Mouse (Mus musculus): ENCODE results near the gene Gck. TPM values are rescaled to one million over a fixed set of nuclear protein-coding genes. Genes with fewer than 3 reads are reported as not detected.

Gck gene
- polyA plus RNA-seq, 1 experiment from 2014 or later: 1.2 TPM

- H3K9me3 ChIP-seq (ENCODE audit: low read length): no peaks in the 10 kb centered on the region
- WGBS: 48% methylated on average over 5 of the region's 5 CpGs
- no peak for ATAC-seq
- no peak overlapping the region for H3K27ac ChIP-seq (ENCODE audit: low read length)
- peaks cover 5% of the 10 kb centered on the region; the same call in 1 of the 2 replicates for H3K4me1 ChIP-seq (ENCODE audit: insufficient read depth, low read depth, low read length)
- TF ChIP-seq CTCF (IDR thresholded peaks at IDR 0.05) (peak; percentile 78), EP300 (IDR thresholded peaks at IDR 0.05) (no peak)
- no peak overlapping the region for H3K4me2 ChIP-seq (replicated peaks; ENCODE audit: low read depth, low read length)
- H3K36me3 ChIP-seq (ENCODE audit: insufficient read depth, low read length): no peaks in the 10 kb centered on the region
- DNase-seq (ENCODE audit: low spot score): peak; percentile 75
- H3K9ac ChIP-seq (replicated peaks; ENCODE audit: low read depth): no peak overlapping the region
- H3K4me3 ChIP-seq (ENCODE audit: low read depth, low read length): no peak overlapping the region
- H3K27me3 ChIP-seq (replicated peaks; ENCODE audit: insufficient read depth, low read length): no peaks in the 10 kb centered on the region
These were observed 70.0 kb downstream of the Gck start for GRCm38 (mm10) chr11:5879905-5880304.

GRCm38 (mm10) chr11:5878661-5879060 lies 71.2 kb downstream of the Gck start:
- WGBS: 13% methylated on average over 8 of the region's 8 CpGs
- Histone ChIP-seq H3K9ac (replicated peaks; ENCODE audit: low read depth) (no peak overlapping the region), H3K27ac (ENCODE audit: low read length) (peak overlapping the region; percentile 80), H3K4me2 (replicated peaks; ENCODE audit: low read depth, low read length) (peak overlapping the region; percentile 68), H3K4me3 (ENCODE audit: low read depth, low read length) (peak overlapping the region; percentile 65; the same call in 1 of the 2 replicates), H3K27me3 (replicated peaks; ENCODE audit: insufficient read depth, low read length) (no peaks in the 10 kb centered on the region), H3K4me1 (ENCODE audit: insufficient read depth, low read depth, low read length) (peaks cover 5% of the 10 kb centered on the region; the same call in 1 of the 2 replicates), H3K36me3 (ENCODE audit: insufficient read depth, low read length) (peaks cover 8% of the 10 kb centered on the region; the same call in 1 of the 2 replicates), H3K9me3 (ENCODE audit: low read length) (no peaks in the 10 kb centered on the region)
- DNase-seq (ENCODE audit: low spot score) (no peak), ATAC-seq (no peak)
- TF ChIP-seq CTCF (IDR thresholded peaks at IDR 0.05) (no peak), EP300 (IDR thresholded peaks at IDR 0.05) (peak; percentile 8; the same call in 1 of the 2 replicates)

- no peaks in the 10 kb centered on the region for H3K27me3 ChIP-seq (replicated peaks; ENCODE audit: insufficient read depth, low read length)
- WGBS: under 1% methylated on average over 51 of the region's 52 CpGs
These were observed 71.9 kb downstream of the Gck start, which contains the start of gene Pold2 for GRCm38 (mm10) chr11:5877921-5878526. Pold2 (minus strand) TSS chr11:5878292.

GRCm38 (mm10) chr11:5877421-5877820 lies 72.5 kb downstream of the Gck start:
- WGBS: 3% methylated on average over 5 of the region's 5 CpGs
- H3K27ac ChIP-seq (ENCODE audit: low read length): no peak overlapping the region
- no peak for ATAC-seq
- H3K4me1 ChIP-seq (ENCODE audit: insufficient read depth, low read depth, low read length): peaks cover 5% of the 10 kb centered on the region; the same call in 1 of the 2 replicates
- H3K27me3 ChIP-seq (replicated peaks; ENCODE audit: insufficient read depth, low read length): no peaks in the 10 kb centered on the region
- no peaks in the 10 kb centered on the region for H3K9me3 ChIP-seq (ENCODE audit: low read length)
- TF ChIP-seq CTCF (IDR thresholded peaks at IDR 0.05) (no peak), EP300 (IDR thresholded peaks at IDR 0.05) (no peak)
- peak overlapping the region; percentile 65 for H3K4me3 ChIP-seq (ENCODE audit: low read depth, low read length)
- H3K36me3 ChIP-seq (ENCODE audit: insufficient read depth, low read length): peaks cover 20% of the 10 kb centered on the region; the same call in 1 of the 2 replicates
- H3K4me2 ChIP-seq (replicated peaks; ENCODE audit: low read depth, low read length): peak overlapping the region; percentile 68
- H3K9ac ChIP-seq (replicated peaks; ENCODE audit: low read depth): 0 out of 2 replicates have a peak overlapping the region, but pooled peaks have one; percentile 39
- no peak for DNase-seq (ENCODE audit: low spot score)

More at GRCm38 (mm10) chr11:5877921-5878526, 71.9 kb downstream of the Gck start, which contains the start of gene Pold2:
- H3K27ac ChIP-seq (ENCODE audit: low read length): peak within 1 kb of the TSS; percentile 80
- H3K4me3 ChIP-seq (ENCODE audit: low read depth, low read length): peak within 1 kb of the TSS; percentile 65
- H3K4me1 ChIP-seq (ENCODE audit: insufficient read depth, low read depth, low read length): peaks cover 5% of the 10 kb centered on the region; the same call in 1 of the 2 replicates
- peak within 1 kb of the TSS; percentile 39; the same call in 1 of the 2 replicates for H3K9ac ChIP-seq (replicated peaks; ENCODE audit: low read depth)
- ATAC-seq (peak; percentile 99), DNase-seq (ENCODE audit: low spot score) (peak; percentile 98)
- H3K9me3 ChIP-seq (ENCODE audit: low read length): no peaks in the 10 kb centered on the region
- H3K4me2 ChIP-seq (replicated peaks; ENCODE audit: low read depth, low read length): peak within 1 kb of the TSS; percentile 68
- no peak for TF ChIP-seq EP300 (IDR thresholded peaks at IDR 0.05)
- no peak for TF ChIP-seq CTCF (IDR thresholded peaks at IDR 0.05)
- peaks cover 15% of the 10 kb centered on the region; the same call in 1 of the 2 replicates for H3K36me3 ChIP-seq (ENCODE audit: insufficient read depth, low read length)

GRCm38 (mm10) chr11:5873192-5873591 lies 76.7 kb downstream of the Gck start:
- no peaks in the 10 kb centered on the region for H3K9me3 ChIP-seq (ENCODE audit: low read length)
- no peak for ATAC-seq
- H3K27me3 ChIP-seq (replicated peaks; ENCODE audit: insufficient read depth, low read length): no peaks in the 10 kb centered on the region
- H3K36me3 ChIP-seq (ENCODE audit: insufficient read depth, low read length): peaks cover 29% of the 10 kb centered on the region; the same call in 1 of the 2 replicates
- TF ChIP-seq EP300 (IDR thresholded peaks at IDR 0.05) (no peak), CTCF (IDR thresholded peaks at IDR 0.05) (no peak)
- no peak overlapping the region for H3K4me2 ChIP-seq (replicated peaks; ENCODE audit: low read depth, low read length)
- H3K27ac ChIP-seq (ENCODE audit: low read length): no peak overlapping the region
- WGBS: 98% methylated on average over 9 of the region's 9 CpGs
- no peak for DNase-seq (ENCODE audit: low spot score)
- no peak overlapping the region for H3K4me3 ChIP-seq (ENCODE audit: low read depth, low read length)
- peaks cover 5% of the 10 kb centered on the region; the same call in 1 of the 2 replicates for H3K4me1 ChIP-seq (ENCODE audit: insufficient read depth, low read depth, low read length)
- H3K9ac ChIP-seq (replicated peaks; ENCODE audit: low read depth): no peak overlapping the region

GRCm38 (mm10) chr11:5872707-5873106 lies 77.2 kb downstream of the Gck start:
- H3K4me1 ChIP-seq (ENCODE audit: insufficient read depth, low read depth, low read length): peaks cover 5% of the 10 kb centered on the region; the same call in 1 of the 2 replicates
- H3K27me3 ChIP-seq (replicated peaks; ENCODE audit: insufficient read depth, low read length): no peaks in the 10 kb centered on the region
- ATAC-seq (no peak), DNase-seq (ENCODE audit: low spot score) (no peak)
- no peak overlapping the region for H3K27ac ChIP-seq (ENCODE audit: low read length)
- no peak overlapping the region for H3K4me3 ChIP-seq (ENCODE audit: low read depth, low read length)
- TF ChIP-seq EP300 (IDR thresholded peaks at IDR 0.05): no peak
- TF ChIP-seq CTCF (IDR thresholded peaks at IDR 0.05): no peak
- no peaks in the 10 kb centered on the region for H3K9me3 ChIP-seq (ENCODE audit: low read length)
- H3K4me2 ChIP-seq (replicated peaks; ENCODE audit: low read depth, low read length): no peak overlapping the region
- WGBS: 92% methylated on average over 11 of the region's 11 CpGs
- no peak overlapping the region for H3K9ac ChIP-seq (replicated peaks; ENCODE audit: low read depth)
- H3K36me3 ChIP-seq (ENCODE audit: insufficient read depth, low read length): peaks cover 29% of the 10 kb centered on the region; the same call in 1 of the 2 replicates
